Mouse (Mus musculus): Measurements from ENCODE around the gene Cyp2e1.
"Not testable (repeated sequence)": the region's sequence is repeated elsewhere in the genome, so short reads cannot be mapped to it uniquely, and the experiment has no call there.

The Cyp2e1 gene

DNA sequence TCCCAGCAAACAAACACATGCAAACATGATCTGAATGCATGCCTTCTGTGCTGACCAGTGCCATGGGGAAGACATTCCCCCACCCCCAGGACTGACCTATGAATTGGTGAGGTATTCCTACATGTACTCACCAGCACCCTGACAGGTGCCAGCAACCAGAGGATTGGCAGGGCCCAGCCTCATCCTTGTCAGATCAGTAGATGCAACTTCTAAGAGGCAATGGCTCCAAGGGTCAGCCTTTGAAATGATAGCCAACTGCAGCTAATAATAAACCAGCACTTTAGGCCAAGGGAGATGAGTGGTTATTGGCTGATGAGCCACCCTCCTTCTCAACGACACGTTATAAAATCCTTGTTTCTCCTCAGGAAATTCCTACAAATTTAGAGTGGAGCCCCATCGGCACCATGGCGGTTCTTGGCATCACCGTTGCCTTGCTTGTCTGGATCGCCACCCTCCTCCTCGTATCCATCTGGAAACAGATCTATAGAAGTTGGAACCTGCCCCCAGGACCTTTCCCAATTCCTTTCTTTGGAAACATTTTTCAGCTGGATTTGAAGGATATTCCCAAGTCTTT, at the start of gene Cyp2e1:
TSS of gene Cyp2e1 (plus strand) at position 293 of the 574 bp plus-strand sequence.
- DNase-seq (ENCODE audit: low spot score in 2 of 2): no peak

DNA sequence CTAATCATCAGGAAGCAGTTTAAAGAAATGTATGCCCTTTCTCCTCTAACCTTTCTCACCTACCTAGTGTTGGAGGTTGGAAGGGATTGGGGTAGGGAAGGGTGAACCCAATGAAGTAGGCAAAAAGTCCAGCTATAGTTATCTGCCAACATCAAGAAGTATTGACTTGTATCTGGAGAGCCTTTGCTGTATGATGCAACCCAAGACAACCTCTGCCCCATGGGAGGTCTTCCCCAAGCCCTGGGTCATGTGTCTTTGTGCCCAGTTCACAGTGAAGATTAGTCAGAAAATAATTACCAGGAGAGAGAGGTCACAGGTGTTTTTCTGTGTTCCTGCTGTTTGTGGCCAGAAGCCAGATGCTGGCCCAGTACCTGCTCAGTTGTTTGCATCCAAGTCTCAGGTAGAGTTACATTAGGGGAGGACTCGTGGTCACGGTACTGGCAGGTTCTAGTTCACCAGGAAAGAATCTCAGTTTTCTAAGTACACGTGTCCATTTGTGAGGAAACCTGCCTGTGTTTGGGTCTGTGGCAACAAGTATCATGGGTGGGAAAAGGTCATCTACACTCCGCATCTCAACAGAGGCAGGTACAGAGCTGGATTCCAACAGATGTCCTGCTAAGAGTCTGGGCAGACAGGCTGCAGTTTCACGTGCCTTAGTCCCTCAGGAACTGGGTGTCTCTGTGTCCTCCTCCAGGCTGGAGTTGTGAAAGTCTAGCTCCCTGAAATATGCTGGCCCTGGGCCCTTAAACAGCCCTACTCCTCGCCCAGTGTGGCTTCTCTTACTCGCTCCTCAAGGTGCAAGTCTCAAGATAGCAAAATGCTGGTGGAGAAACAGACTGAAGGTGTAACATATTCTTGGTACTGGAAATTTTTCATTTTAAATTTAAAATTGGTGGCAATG, 46.1 kb upstream of the Cyp2e1 start:
- no peak for DNase-seq (ENCODE audit: low spot score in 2 of 2)

DNA sequence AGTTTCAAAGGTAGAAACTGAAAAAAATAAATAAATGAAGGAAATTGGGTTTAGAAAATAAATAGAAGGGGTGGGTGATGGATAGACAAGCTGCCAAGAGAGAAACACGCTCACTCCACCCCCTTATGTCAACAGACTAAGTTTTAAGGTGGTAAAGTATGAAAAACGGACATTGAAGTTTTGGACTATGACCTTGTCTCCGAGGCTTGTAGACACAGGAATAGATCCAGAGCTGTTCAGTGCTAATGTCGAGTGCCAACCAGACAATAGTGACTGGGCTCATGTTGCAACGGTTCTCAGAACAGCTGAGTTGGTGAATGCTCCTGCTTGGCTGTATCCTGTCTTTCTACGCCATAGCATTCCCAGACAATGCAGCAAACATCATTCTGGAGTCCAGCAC, 42.4 kb upstream of the Cyp2e1 start:
- DNase-seq (ENCODE audit: low spot score in 2 of 2): no peak

DNA sequence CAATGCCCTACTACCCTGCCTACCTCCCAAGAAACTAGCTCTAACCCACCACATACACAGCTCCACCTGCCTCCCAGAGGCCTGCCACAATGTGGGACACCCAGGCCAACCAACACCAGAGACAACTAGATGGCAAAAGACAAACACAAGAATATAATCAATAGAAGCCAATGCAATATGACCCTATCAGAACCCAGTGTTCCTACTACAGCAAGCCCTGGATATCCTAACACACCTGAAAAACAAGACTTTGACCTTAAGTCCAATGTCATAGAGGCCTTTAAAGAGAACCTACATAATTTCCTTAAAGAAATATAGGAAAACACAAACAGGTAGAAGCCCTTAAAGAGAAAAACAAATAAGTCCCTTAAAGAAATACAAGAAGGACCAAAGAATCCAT, 38.0 kb upstream of the Cyp2e1 start:
- no peak for DNase-seq (ENCODE audit: low spot score in 2 of 2)

- no peak for DNase-seq (ENCODE audit: low spot score in 2 of 2)
Measured at GRCm38 (mm10) chr7:140733162-140733561, 30.4 kb upstream of the Cyp2e1 start.

GRCm38 (mm10) chr7:140747402-140747801, 16.1 kb upstream of the Cyp2e1 start:
- no peak for DNase-seq (ENCODE audit: low spot score in 2 of 2)

- DNase-seq (ENCODE audit: low spot score in 2 of 2): no peak
Measured at GRCm38 (mm10) chr7:140748116-140748826, 15.3 kb upstream of the Cyp2e1 start.

DNA sequence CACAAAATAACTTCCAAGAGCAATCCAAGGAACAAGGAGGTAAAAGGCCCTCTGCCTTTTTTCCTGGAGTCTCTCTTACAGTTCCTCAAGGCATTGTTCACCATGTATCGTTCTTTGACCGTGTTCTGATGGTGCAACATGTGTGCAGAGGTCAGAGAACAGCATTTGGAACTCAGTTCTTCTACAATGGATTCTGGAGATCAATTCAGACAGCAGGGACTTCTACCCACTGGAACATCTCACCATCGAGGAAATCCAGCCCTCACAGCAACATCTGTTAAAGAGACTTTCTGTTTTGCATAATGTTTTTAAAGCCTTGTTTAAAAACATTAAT, 14.7 kb upstream of the Cyp2e1 start:
- DNase-seq (ENCODE audit: low spot score in 2 of 2): no peak

- no peak for DNase-seq (ENCODE audit: low spot score in 2 of 2)
Measured at GRCm38 (mm10) chr7:140754556-140754955, 9.0 kb upstream of the Cyp2e1 start.

GRCm38 (mm10) chr7:140756151-140756854, 7.2 kb upstream of the Cyp2e1 start:
- DNase-seq (ENCODE audit: low spot score in 2 of 2): no peak

- DNase-seq (ENCODE audit: low spot score in 2 of 2): no peak
Measured at GRCm38 (mm10) chr7:140760647-140761046, 2.9 kb upstream of the Cyp2e1 start.

DNA sequence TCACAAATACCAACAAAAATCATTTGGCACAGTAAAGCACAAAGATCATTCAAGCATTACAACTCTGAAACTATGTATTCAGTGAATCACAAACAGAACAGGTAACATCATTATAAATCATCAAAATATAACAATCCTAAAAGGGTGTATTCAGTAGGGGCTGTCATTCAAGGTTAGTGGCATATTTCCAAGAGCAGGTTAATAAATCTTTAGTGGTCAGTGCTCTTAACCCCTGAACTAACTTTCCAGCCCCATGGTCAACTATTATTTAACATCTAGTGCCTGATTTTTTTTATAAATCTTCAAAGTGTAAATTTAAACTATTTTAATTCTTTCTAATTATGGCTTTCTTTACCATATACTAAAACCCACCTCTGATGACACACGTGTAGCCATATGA, 1.9 kb downstream of the Cyp2e1 start:
- not testable (repeated sequence) for DNase-seq (ENCODE audit: low spot score in 2 of 2)

DNA sequence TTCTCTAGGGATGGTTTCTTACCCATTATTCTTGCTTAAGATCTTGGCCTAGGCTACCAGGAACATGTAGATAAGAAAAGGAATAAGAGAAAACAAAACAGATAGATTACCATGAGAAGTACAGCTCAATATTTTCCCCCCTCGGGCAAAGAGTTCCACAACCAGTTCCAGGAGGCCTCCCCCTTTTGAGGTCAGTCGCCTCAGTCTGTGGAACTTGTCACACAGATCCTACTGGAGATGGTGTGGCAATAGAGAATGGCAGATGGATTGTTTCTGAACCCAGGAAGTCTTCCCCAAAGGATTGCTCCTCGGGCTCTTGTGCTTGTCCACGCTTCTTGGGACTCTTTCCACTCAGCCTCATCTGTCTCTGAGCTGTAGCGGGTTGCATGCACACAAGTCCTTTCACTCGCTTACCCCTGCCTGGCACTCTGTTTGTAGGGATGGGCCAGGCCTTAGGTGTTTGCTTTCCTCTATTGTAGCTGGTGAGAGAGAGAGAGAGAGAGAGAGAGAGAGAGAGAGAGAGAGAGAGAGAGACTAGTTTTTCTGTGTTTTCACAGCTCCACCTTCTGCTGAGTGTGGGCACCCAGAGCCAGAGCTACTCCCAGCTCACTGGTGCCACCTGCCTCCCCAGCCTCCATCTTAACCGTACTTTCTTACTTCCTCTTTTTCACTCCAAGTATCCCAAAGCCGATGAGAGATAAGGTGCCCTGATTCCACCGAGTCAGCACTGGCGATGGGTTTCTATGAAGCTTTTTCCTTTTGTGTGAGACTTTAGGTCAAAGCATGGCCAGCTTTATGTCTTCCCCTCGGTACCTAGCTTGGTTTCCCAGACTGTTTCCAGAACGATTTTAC, 2.6 kb downstream of the Cyp2e1 start:
- no peak for DNase-seq (ENCODE audit: low spot score in 2 of 2)

DNA sequence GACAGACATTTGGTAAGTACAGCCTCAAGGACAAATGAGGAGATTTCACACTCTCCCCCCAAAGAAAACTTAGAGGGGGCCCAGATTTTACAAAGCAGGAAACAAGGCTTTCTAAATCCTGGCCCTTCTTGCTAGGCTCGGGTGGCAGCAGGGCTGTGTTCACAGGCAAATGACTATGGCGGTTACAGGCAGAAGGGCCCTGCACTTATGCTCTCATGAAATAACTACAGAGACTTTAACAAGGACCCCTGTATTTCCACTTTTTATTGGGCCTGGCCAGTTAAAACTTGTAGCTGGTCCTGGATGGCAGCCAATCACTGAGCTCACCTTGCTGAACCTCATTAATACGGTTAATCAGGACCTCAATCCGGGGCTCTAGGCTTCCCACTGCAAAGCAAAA, 17.0 kb downstream of the Cyp2e1 start:
- no peak for DNase-seq (ENCODE audit: low spot score in 2 of 2)

DNA sequence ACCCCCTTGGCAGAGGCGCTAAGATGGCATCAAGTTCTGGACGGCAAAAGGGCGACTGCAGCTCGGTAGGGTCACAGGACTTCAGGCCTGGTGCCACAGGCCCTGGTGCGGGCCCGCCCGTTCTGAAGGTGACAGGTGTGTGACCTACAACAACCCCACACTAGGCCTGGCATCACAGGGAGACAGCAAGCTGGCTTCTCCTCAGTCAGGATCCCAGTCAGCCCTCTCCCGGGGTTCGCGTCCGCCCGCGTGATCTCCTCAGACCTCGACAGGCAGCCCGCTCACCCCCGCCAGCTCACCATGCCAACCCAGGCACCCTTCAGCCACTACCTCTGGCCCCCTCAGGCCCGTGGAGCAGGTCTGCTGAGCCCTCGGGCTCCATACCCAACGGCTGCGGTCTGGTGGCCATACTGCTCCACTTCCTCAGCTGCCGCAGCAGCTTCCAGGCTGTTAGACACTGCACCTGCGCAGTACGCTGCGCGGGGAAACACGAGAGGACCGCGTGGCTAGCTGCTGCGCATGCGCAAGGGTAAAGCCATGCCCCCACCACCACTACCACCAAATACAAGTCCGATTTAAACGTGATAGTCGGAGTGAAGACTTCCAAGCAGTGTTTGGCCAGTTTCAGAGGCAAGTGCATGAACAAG, 24.0 kb downstream of the Cyp2e1 start, which contains the start of gene Syce1:
TSS of gene Syce1 (minus strand) at position 447 of the 647 bp plus-strand sequence.
- no peak for DNase-seq (ENCODE audit: low spot score in 2 of 2)

- DNase-seq (ENCODE audit: low spot score in 2 of 2): no peak
Measured at GRCm38 (mm10) chr7:140788053-140788435, 24.5 kb downstream of the Cyp2e1 start.

- DNase-seq (ENCODE audit: low spot score in 2 of 2): no peak
Measured at GRCm38 (mm10) chr7:140793541-140793940, 30.0 kb downstream of the Cyp2e1 start.

GRCm38 (mm10) chr7:140797619-140798018, 34.1 kb downstream of the Cyp2e1 start:
- no peak for DNase-seq (ENCODE audit: low spot score in 2 of 2)

DNA sequence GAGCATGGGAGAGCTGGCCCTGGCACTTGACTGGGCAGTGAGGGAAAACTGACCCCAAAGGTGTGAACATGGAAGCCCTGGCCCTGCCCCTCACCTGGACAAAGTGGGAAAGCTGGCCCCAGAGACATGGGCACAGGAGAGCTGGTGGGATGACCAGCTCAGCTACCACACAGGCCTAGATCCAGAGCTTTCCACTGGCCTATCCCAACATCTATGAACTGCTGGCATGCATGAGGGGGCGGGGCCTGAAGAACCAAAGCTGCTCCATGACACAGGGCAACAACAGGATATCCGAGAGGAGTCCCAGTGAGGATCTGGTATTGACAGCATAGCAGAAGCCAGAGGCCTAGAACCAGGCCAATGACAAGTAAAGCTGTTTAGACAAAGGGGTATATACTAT, 34.7 kb downstream of the Cyp2e1 start:
- DNase-seq (ENCODE audit: low spot score in 2 of 2): no peak

DNA sequence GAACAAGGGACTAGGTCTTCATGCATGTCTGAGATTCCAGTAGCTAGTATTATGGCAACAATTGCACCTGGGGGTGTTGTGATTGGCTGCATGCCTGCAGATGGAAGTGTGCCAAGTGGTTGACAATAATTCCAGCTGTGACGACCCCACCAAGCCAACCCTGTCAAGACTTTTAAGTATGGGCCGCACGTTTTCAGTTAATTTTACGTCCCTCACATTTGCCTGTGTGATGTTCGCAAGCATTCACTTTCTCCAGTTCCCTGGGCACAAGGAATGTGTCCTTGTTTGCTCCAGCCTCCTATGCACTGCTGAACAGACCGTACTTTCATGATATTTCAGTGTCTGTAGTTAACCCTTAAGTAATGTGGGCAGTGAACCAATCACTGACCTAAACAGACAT, 39.1 kb downstream of the Cyp2e1 start:
- DNase-seq (ENCODE audit: low spot score in 2 of 2): no peak

DNA sequence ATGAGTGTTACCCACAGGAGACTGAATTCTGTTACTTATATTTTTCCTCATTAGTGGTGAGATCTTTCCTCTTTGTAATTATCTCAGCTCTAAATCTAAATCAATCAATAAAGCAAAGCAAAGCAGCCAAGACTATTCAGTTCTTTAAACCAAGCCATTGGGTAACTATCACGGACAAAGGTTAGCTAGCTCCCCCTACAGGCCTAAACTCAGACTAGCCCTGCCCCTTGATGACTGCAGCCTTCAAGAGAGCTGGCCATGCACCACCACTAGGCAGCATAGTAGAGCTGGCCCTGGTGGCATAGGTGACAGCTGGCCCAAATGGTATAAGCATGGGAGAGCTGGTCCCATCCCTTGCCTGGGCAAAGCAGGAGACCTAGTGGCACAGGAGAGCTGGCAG, 42.2 kb downstream of the Cyp2e1 start:
- peak in 1 of 2 experiments; percentile 14 for DNase-seq (ENCODE audit: low spot score in 2 of 2)
